Mouse (Mus musculus): Measurements from ENCODE around the gene Nufip2.

- no peak for TF ChIP-seq CTCF (IDR thresholded peaks at IDR 0.05; ENCODE audit: low read depth, low read length)
- TF ChIP-seq TAL1 (conservative IDR thresholded peaks at IDR 0.05; ENCODE audit: low read depth, low read length), result no peak
Observed at GRCm38 (mm10) chr11:77721389-77721788, 35.4 kb downstream of the Nufip2 start.

All from G1E (cell line).